Mouse (Mus musculus) mesoderm, embryonic 11.5 days (tissue): ENCODE results near the gene Atp2a1.

ENCODE experiments used
- DNase-seq: peaks from one replicate; pipeline ENCODE4 v3.0.0-alpha.2; 2012; ENCODE audit warnings: low read depth, low spot score

Gene Atp2a1

DNA sequence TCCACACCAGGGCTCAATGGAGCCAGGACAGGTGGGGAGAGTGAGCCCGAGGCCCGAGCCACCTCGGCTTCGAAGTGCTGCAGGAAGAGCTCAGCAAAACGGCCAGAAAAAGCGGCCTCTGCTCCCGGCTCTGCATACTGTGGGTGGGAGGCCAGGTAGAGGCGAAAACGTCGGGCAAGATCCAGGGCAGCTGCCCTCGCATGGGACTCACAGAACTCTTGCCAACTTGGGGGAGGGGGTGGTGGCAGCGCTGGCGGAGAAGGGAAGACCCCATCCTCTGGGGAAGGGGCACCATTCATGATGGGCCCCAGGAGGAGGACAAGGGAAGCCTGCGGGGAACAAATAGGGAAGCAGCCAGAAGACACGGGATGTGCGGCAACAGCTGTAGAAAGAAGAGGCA, 9.8 kb upstream of the Atp2a1 start:
- DNase-seq: no peak

DNA sequence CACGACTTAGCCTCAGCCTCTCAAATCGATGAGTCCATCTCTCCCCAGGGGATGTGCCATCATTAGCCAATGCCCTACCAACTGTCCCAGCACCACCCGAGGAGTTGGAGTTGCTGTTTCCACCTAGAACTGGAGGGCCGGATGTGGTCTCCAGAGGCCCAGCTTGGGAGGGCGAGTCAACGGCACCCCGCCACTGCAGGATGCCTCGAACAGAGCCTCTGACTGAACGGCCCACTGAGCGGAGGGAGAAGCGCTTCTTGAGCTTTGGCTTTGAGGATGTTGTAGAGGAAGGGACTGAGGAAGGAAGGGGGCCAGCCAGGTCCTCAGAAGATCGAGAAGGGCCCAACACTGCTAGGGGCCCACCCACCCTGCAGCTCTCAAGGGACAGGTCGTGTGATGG, 9.4 kb upstream of the Atp2a1 start:
- DNase-seq: no peak

- no peak for DNase-seq
Observed at GRCm38 (mm10) chr7:126471853-126472252, 8.9 kb upstream of the Atp2a1 start.

- DNase-seq: no peak
Observed at GRCm38 (mm10) chr7:126471361-126471760, 8.5 kb upstream of the Atp2a1 start.

- no peak for DNase-seq
Observed at GRCm38 (mm10) chr7:126470077-126470476, 7.2 kb upstream of the Atp2a1 start.

DNA sequence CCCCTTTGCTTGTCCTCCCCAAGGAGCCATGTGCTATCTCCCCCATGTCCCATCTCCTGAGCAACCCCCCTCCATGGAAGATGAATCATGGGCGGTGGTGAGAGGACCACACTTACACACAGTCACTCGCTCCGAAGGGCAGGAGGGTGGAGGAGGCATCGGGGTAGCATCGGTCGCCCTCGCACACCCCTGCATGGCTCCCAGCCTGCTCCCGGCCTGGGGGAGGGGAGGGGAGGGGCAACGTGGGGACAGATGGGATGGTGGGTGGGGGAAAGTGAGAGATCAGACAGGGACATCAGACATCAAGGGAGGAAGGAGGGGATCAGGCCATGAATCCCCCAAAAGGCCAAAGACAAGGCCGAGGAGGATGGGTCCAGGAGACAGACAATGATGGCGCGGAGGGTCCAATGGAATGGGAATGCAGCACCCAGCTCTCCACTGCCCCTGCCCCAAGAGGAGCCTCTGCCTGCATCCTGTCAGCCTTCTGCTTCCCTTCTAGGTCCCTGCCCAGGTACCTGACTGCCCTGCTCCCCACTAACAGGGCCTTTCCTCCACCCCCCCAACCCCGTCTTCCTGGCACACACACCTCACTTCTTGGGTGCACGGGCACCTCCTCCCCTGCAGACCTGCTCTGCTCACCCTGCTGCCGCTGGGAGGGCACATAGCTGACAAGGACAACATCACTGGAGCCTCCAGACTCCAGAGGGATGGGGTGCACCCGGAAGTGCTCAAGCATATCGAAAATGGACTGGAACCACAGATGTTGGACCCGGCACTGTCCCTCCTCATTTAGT, 5.1 kb upstream of the Atp2a1 start:
- no peak for DNase-seq

GRCm38 (mm10) chr7:126467271-126467670, 4.4 kb upstream of the Atp2a1 start:
- peak; percentile 37 for DNase-seq

DNA sequence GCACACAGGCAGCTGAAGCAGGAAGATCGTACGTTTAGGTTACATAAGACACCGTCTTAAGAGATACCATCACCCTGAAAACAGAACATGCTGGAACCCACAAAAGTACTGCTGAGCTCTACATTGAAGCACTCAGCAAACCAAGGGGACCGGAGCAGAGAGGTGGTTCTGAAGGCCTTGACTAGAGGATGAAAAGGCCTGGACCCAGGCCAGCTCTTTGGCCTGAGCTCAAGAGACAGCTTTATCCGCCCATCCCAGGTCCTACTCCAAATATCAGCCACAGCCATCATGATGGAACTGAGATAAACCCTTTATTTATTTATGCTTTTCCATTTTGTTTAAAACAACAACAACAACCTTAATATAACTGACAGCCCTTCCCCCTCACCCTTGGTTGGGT, 3.8 kb upstream of the Atp2a1 start:
- DNase-seq: no peak

- no peak for DNase-seq
Observed at GRCm38 (mm10) chr7:126466116-126466515, 3.2 kb upstream of the Atp2a1 start.

GRCm38 (mm10) chr7:126465246-126466030, 2.5 kb upstream of the Atp2a1 start:
- no peak for DNase-seq

GRCm38 (mm10) chr7:126464836-126465235, 1.9 kb upstream of the Atp2a1 start:
- DNase-seq: no peak

DNA sequence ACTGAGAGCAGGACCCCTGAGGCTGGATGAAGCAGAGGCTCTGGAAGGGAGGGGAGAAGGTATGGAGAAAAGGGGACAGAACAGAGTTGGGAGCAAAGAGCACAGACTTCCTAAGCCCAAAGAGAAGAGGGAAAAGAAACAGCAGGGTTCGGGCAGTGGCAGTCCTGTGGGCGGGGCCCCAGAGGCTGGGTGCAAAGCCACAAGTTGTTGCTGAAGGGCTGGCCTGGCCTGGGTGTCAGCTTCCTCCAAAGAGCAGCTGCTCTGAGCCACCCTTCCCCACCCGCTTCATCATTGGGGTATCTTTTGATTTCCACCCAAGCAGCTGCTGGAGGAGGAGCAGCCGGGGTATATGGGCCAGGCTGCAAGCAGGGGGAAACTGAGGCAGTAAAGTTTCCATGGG, 1.2 kb upstream of the Atp2a1 start:
- DNase-seq: no peak

DNA sequence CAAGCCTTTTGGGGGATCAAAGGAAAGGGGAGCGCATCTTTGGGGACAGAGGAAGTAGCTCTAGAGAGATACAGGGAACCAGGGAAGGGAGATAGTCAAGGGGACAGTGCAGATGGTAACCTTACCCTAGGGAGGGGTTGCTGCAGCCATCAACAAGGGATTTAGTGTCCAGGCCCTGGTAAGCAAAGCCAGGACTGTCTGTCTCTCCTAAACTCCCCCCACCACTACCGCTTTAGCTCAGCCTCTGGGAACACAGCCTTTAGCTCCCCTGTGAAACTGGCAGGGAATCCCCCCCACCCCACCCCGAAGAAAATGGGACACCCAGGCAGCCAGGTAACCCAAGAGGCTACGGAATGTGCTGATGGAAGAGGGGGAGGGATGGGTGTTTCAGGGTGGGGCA, 639 bp upstream of the Atp2a1 start:
- no peak for DNase-seq

DNA sequence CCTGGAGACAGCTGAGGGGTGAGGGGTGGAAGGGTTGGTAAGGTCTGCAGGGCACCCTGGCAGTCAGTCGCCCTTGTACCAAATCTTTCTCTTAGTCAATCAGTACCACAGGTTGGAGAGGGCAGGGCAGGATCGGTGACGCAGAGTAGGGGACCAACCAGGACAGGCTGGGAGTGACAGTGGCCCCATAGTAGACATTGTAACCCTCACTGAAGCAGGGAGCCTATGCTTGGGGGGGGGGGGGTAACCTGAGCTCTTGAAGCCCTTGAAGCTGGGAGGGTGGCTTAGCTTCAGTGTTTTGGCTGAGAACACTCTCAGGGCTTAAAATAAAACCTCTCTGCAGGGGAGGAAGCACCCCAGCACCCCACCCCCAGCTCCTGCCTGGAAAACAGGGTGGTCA, 1.3 kb downstream of the Atp2a1 start:
- no peak for DNase-seq

- DNase-seq: no peak
Observed at GRCm38 (mm10) chr7:126460623-126461399, 2.1 kb downstream of the Atp2a1 start.

DNA sequence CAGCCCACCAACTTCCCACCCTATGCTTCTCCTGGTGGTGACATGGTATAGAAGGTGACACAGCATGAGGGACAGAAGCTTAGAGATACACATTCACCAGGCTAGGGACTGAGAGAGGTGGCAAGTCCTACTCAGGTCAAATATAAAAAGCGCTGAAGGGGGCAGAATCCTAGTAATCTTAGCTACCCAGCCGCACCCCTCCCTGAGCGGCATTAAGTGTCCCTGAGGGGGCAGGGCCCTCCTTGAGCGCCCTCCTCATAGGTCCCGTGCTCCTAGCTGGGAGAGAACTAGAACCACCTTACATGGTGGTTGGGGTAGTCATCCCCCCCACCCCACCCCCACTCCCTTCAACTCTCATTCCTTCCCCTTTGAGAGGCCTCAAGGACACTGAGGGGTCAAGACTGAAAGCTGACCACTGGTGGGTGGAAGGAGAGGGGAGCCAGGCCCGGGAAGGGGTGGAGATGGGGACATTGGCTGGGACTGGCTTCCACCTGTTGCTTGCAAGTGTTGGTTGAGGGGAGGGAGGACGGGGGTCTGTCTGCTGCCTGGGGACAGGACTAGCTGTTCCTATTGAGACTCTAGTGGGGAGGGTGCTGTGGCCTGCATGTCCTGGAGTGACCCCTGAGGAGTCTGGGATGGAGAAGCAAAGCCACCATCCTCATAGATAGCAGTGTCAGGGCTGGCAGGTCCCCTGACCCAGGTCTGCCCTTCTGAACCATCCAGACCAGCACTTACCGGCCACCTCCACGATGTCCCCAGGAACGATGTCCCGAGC, 3.9 kb downstream of the Atp2a1 start:
- DNase-seq: no peak

DNA sequence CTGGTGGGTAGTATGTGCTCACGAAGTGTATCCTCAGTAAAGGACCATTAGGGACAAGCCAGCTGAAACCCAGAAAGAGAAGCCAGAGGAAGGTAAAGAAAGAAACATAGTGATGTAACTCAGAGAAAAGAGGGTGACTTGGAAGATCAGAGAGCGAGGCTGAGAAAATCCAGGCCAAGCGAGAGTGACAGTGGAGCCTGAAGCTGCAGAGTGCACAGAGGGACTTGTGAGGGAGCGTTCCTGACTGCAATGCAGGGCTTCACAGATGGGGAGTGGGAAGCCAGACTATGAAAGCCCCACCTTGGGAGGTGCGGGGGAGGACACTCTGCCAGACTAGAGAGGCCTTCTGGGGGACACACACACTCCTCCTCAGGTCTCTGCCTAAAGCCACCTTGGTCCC, 4.7 kb downstream of the Atp2a1 start:
- no peak for DNase-seq

- no peak for DNase-seq
Observed at GRCm38 (mm10) chr7:126456382-126457266, 6.3 kb downstream of the Atp2a1 start.

GRCm38 (mm10) chr7:126455242-126455641, 7.7 kb downstream of the Atp2a1 start:
- DNase-seq: no peak

DNA sequence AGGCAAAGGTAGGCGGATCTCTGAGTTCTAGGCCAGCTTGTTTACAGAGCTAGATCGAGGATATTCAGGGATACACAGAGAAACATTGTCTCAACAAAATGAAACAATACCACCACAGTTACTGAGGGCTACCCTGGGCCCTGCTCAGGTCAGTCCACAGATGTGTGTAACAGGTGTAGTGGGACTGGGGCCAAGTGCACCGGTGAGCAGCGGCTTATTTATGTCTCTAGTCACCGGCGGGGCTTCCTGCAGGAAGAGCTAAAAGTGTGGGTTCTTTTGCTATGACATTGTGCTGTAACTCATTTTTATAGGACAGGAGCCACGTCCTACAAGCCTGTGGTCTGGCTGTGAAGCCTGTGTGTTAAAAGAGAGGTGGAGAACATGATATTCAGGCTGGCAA, 9.0 kb downstream of the Atp2a1 start:
- DNase-seq: peak; percentile 23

DNA sequence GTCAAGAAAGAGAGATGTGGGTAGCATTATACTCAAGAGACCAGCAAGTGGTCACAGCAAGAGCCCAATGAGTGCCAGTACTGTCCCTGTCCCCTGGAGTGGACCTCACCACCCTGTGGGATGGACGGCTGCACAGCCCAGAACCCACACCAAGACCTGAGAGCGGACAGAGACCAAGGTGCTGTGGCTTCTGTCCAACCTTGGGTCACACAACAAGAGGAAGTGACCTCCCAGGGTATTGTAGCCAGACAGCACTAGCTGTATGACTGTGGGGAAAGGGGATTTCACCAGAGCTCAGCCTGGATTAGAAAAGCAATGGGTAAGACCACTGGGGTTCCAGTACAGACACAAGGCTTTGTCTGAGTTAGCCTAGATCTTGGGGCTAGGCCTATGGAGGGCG, 10.7 kb downstream of the Atp2a1 start:
- no peak for DNase-seq
